Comparison of ENCODE assay signal across 9 mouse cellular contexts in genomic region chr12:105562936-105563680, GRCm38 (mm10). TPM values are rescaled to one million over a fixed set of nuclear protein-coding genes. Genes with fewer than 3 reads are reported as not detected.
DNase-seq lines count a peak whose midpoint lies in the region; ATAC-seq and TF ChIP-seq lines count a peak whose summit lies in the region.
"Had no signal": no experiment of that assay in that cellular context is flagged by ENCODE, and none has a peak within 500 bp of the region (broad histone marks: within the 10 kb centered on the region; RNA-seq: fewer than 3 reads in every experiment).

TSS of gene Bdkrb2 (plus strand) at chr12:105563226.

- WGBS in heart, adult 2 months: 13% methylated on average over 25 of the region's 25 CpGs
- 2% methylated on average over 25 of the region's 25 CpGs for WGBS in embryonic facial prominence, embryonic 10.5 days
- 5% methylated on average over 25 of the region's 25 CpGs for WGBS in limb, embryonic 15.5 days
- WGBS in neural tube, embryonic 12.5 days: 4% methylated on average over 25 of the region's 25 CpGs

- H3K27me3 ChIP-seq in heart, adult 2 months (ENCODE audit: control insufficient read depth, insufficient read depth, low read length): peaks cover 3% of the 10 kb centered on the region; the same call in 1 of the 2 replicates
- H3K27me3 ChIP-seq in embryonic facial prominence, embryonic 10.5 days (replicated peaks; ENCODE audit: low read depth, poor library complexity, severe bottlenecking): peaks cover 57% of the 10 kb centered on the region
- H3K27me3 ChIP-seq in limb, embryonic 15.5 days: peaks cover 42% of the 10 kb centered on the region
- H3K27me3 ChIP-seq in neural tube, embryonic 12.5 days (replicated peaks): peaks cover 38% of the 10 kb centered on the region

- peak; percentile 52 to 58 for DNase-seq in heart, adult 2 months
- DNase-seq in heart, adult 8-10 months (ENCODE audit: low spot score): no peak
- DNase-seq in embryonic facial prominence, embryonic 10.5 days (ENCODE audit: low spot score): peak; percentile 72
- DNase-seq in heart, postnatal 4 days: peak; percentile 56
- no peak for DNase-seq in spleen, adult 18-20 months
- no peak for DNase-seq in layer of hippocampus, adult 9-11 months

- no peak for TF ChIP-seq CTCF in heart, adult 2 months (IDR thresholded peaks at IDR 0.05)

- no peak for TF ChIP-seq EP300 in heart, adult 2 months (IDR thresholded peaks at IDR 0.05; ENCODE audit: insufficient read depth, low read depth, low read length)

- H3K36me3 ChIP-seq in heart, adult 2 months (ENCODE audit: control insufficient read depth, insufficient read depth, low read length): no peaks in the 10 kb centered on the region
- no peaks in the 10 kb centered on the region for H3K36me3 ChIP-seq in embryonic facial prominence, embryonic 10.5 days (replicated peaks)
- no peaks in the 10 kb centered on the region for H3K36me3 ChIP-seq in limb, embryonic 15.5 days
- H3K36me3 ChIP-seq in neural tube, embryonic 12.5 days: no peaks in the 10 kb centered on the region

- intact Hi-C loops in heart, adult 2 months (cut with DNase I): no loop called here

- peak; percentile 62 for ATAC-seq in limb, embryonic 15.5 days (ENCODE audit: insufficient number of reproducible peaks, low FRiP score, low TSS enrichment, low read depth)
- peak; percentile 35; the same call in 1 of the 2 replicates for ATAC-seq in neural tube, embryonic 12.5 days (ENCODE audit: low FRiP score, low read depth)

- peak within 1 kb of the TSS; percentile 47 for H3K4me2 ChIP-seq in limb, embryonic 15.5 days
- peak within 1 kb of the TSS; percentile 66 for H3K4me2 ChIP-seq in neural tube, embryonic 12.5 days (replicated peaks)

- H3K4me1 ChIP-seq in heart, adult 2 months (ENCODE audit: control insufficient read depth, insufficient read depth, low read length): peaks cover 7% of the 10 kb centered on the region
- H3K4me1 ChIP-seq in embryonic facial prominence, embryonic 10.5 days: peaks cover 33% of the 10 kb centered on the region
- peaks cover 38% of the 10 kb centered on the region for H3K4me1 ChIP-seq in limb, embryonic 15.5 days
- H3K4me1 ChIP-seq in neural tube, embryonic 12.5 days: peaks cover 17% of the 10 kb centered on the region

- peak within 1 kb of the TSS; percentile 35 for H3K4me3 ChIP-seq in heart, adult 2 months
- H3K4me3 ChIP-seq in embryonic facial prominence, embryonic 10.5 days: peak within 1 kb of the TSS; percentile 59
- H3K4me3 ChIP-seq in limb, embryonic 15.5 days: peak within 1 kb of the TSS; percentile 33
- H3K4me3 ChIP-seq in neural tube, embryonic 12.5 days: peak within 1 kb of the TSS; percentile 29

- no peaks in the 10 kb centered on the region for H3K79me2 ChIP-seq in heart, adult 2 months (replicated peaks; ENCODE audit: control insufficient read depth, insufficient read depth, low read length)

- H3K27ac ChIP-seq in heart, adult 2 months: peak within 1 kb of the TSS; percentile 24; the same call in 1 of the 2 replicates
- H3K27ac ChIP-seq in embryonic facial prominence, embryonic 10.5 days (replicated peaks): peak within 1 kb of the TSS; percentile 41; the same call in 1 of the 2 replicates
- no peak within 1 kb of the TSS for H3K27ac ChIP-seq in limb, embryonic 15.5 days
- H3K27ac ChIP-seq in neural tube, embryonic 12.5 days: no peak within 1 kb of the TSS

- 0 out of 2 replicates have a peak, but pooled peaks cover 5% of the 10 kb centered on the region for H3K9me3 ChIP-seq in embryonic facial prominence, embryonic 10.5 days
- no peaks in the 10 kb centered on the region for H3K9me3 ChIP-seq in limb, embryonic 15.5 days
- no peaks in the 10 kb centered on the region for H3K9me3 ChIP-seq in neural tube, embryonic 12.5 days

- TF ChIP-seq POLR2A in heart, adult 2 months (IDR thresholded peaks at IDR 0.05; ENCODE audit: insufficient read depth, low read depth, low read length): no peak

- H3K9ac ChIP-seq in heart, adult 2 months (ENCODE audit: low read depth, low read length): peak within 1 kb of the TSS; percentile 18; the same call in 1 of the 2 replicates
- H3K9ac ChIP-seq in limb, embryonic 15.5 days: 0 out of 2 replicates have a peak within 1 kb of the TSS, but pooled peaks have one; percentile 1
- peak within 1 kb of the TSS; percentile 26; the same call in 1 of the 2 replicates for H3K9ac ChIP-seq in neural tube, embryonic 12.5 days

RNA-seq across cellular contexts. Expression of gene Bdkrb2, which starts in this region (rescaled TPM):
- under 1 TPM; 0.34 to 0.39 TPM for total RNA-seq in heart, adult 2 months (2021)
- 0.20 and 0.35 TPM in 2 replicates for polyA plus RNA-seq in heart, adult 2 months (2012; rRNA removed)
- under 1 TPM; 0.26 to 0.44 (median 0.33) TPM for total RNA-seq in heart, adult 8-10 months (2022)
- 0.53 and 0.82 TPM in 2 replicates for polyA plus RNA-seq in embryonic facial prominence, embryonic 10.5 days (2016; fragmentation: Nextera tagmentation; extraction: Ambion mirVana)
- 1 to 10 TPM; 2.1 to 2.5 TPM for total RNA-seq in heart, postnatal 4 days (2021)
- polyA plus RNA-seq in limb, embryonic 15.5 days (2015; fragmentation: Nextera tagmentation; extraction: Ambion mirVana): 3.8 and 4.6 TPM in 2 replicates
- polyA plus RNA-seq in neural tube, embryonic 12.5 days (2016; fragmentation: Nextera tagmentation; extraction: Ambion mirVana): 2.0 and 2.7 TPM in 2 replicates
- total RNA-seq: MEL had no signal

Comparison
In these comparisons a context has a peak if more than half of its experiments do, and no peak if none do; other contexts are left out.
1. Peak in DNase-seq, H3K4me3 ChIP-seq, H3K27ac ChIP-seq and H3K9ac ChIP-seq in heart, adult 2 months; RNA of the gene not detected or under 1 TPM.
2. Peak in DNase-seq, H3K4me3 ChIP-seq and H3K27ac ChIP-seq in embryonic facial prominence, embryonic 10.5 days; RNA of the gene not detected or under 1 TPM.